Mouse (Mus musculus): ENCODE measurements around the gene Abr. TPM values are rescaled to one million over a fixed set of nuclear protein-coding genes. Genes with fewer than 3 reads are reported as not detected.

Gene Abr
- polyA plus RNA-seq, 1 experiment = 170 TPM

DNA sequence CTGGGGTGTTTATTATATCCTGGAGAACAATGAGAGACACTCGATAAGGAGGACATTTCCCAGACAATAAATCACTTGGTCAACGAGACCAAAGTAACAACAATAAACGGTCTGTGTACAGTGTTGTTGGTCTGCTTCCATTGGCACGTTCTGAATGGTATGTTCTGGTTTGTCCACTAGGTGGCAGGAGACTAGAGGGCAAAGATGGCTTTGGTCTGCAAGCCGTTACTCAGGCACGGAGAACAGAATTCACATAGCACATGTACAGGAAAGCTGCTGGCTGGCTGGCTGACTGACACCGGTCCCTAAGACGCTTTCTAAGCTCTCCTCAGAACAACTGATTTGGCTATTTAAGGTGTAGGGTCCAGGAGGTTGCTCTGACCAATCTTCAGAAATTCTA lies 97.2 kb downstream of the Abr start:
- peak; percentile 72 to 76 for DNase-seq
- WGBS = 3% methylated on average over 8 of the region's 8 CpGs
- H3K27ac ChIP-seq (ENCODE audit: insufficient read depth, low read length) = no peak overlapping the region

DNA sequence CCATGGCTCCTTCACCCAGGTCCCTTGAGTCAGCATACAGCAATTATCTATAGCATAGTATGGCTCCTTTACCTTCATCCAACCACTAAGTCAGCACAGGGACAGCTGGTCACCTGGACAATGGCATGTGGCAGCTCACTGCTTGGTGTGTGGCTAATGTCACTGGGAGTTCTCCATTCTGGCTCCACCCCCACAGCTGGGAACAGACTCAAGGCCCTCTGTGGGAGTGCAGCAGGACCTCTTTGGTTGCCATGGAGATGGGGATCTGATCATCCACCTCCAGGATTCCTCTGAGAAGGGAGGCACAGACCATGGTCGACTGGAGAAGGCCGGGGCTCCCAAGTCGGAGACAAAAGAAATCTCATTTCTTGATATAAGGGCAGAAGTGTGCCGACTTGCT lies 98.8 kb downstream of the Abr start:
- Histone ChIP-seq H3K4me1 (ENCODE audit: control insufficient read depth, insufficient read depth, low read length) (no peaks in the 10 kb centered on the region), H3K4me3 (replicated peaks; ENCODE audit: insufficient read depth, low read depth, low read length) (no peak overlapping the region), H3K27ac (ENCODE audit: insufficient read depth, low read length) (no peak overlapping the region), H3K27me3 (ENCODE audit: control insufficient read depth, insufficient read depth, low read length) (no peaks in the 10 kb centered on the region; the same call in 1 of the 2 replicates)
- no peak for DNase-seq
- 57% methylated on average over 4 of the region's 4 CpGs for WGBS
- TF ChIP-seq CTCF (IDR thresholded peaks at IDR 0.05; ENCODE audit: borderline replicate concordance, insufficient read depth, low read depth, low read length) (no peak), POLR2A (IDR thresholded peaks at IDR 0.05; ENCODE audit: borderline replicate concordance, insufficient read depth, low read length) (no peak)

More for the DNA sequence above, 97.2 kb downstream of the Abr start:
- H3K4me3 ChIP-seq (replicated peaks; ENCODE audit: insufficient read depth, low read depth, low read length) = no peak overlapping the region
- H3K4me1 ChIP-seq (ENCODE audit: control insufficient read depth, insufficient read depth, low read length) = peaks cover 7% of the 10 kb centered on the region
- TF ChIP-seq CTCF (IDR thresholded peaks at IDR 0.05; ENCODE audit: borderline replicate concordance, insufficient read depth, low read depth, low read length) = peak; percentile 88
- TF ChIP-seq POLR2A (IDR thresholded peaks at IDR 0.05; ENCODE audit: borderline replicate concordance, insufficient read depth, low read length) = no peak
- H3K27me3 ChIP-seq (ENCODE audit: control insufficient read depth, insufficient read depth, low read length) = no peaks in the 10 kb centered on the region; the same call in 1 of the 2 replicates

DNA sequence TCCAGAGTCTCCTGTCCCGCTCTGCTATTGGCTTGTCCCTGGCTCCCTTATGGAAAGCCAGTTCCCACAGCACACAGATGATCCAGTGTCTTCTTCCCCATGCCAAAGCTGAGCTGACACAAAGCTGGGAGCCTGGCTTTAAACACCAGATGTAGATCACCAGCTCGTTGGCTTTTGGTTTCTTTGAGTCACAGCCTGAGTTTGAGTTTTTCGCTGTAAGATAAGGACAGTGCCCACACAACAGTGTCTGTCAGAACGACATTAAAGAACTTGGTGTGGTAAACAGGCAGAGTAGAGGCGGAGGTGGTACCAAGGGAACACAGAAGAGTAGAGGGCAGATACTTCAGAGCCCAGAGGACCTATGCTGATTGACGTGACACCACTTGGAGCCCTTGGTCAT lies 101.2 kb downstream of the Abr start:
- no peak overlapping the region for H3K4me3 ChIP-seq (replicated peaks; ENCODE audit: insufficient read depth, low read depth, low read length)
- H3K27me3 ChIP-seq (ENCODE audit: control insufficient read depth, insufficient read depth, low read length) = no peaks in the 10 kb centered on the region
- WGBS = 89% methylated on average over 6 of the region's 6 CpGs
- no peaks in the 10 kb centered on the region for H3K4me1 ChIP-seq (ENCODE audit: control insufficient read depth, insufficient read depth, low read length)
- no peak for DNase-seq
- H3K27ac ChIP-seq (ENCODE audit: insufficient read depth, low read length) = no peak overlapping the region
- TF ChIP-seq POLR2A (IDR thresholded peaks at IDR 0.05; ENCODE audit: borderline replicate concordance, insufficient read depth, low read length) (no peak), CTCF (IDR thresholded peaks at IDR 0.05; ENCODE audit: borderline replicate concordance, insufficient read depth, low read depth, low read length) (no peak)

DNA sequence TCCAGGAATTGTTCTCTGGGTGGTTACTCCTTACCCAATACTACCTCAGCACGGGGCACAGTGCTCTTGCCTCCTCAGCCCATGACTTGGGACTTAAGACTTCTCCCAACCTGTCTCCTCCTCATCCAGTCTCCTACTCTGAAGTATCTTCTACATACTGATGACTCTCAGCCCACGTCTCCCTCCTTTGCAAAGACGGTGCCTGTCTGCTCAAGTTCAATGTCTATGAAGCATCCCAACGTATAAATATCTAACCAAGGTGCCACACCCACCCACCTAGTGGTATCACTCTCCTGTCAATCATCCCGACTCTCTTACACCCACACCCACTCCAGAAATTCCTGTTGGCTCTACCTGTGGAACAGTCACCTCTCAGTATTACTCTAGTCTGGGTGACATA lies 103.5 kb downstream of the Abr start:
- no peak for DNase-seq
- Histone ChIP-seq H3K4me1 (ENCODE audit: control insufficient read depth, insufficient read depth, low read length) (0 out of 2 replicates have a peak, but pooled peaks cover 2% of the 10 kb centered on the region), H3K27ac (ENCODE audit: insufficient read depth, low read length) (no peak overlapping the region), H3K4me3 (replicated peaks; ENCODE audit: insufficient read depth, low read depth, low read length) (no peak overlapping the region), H3K27me3 (ENCODE audit: control insufficient read depth, insufficient read depth, low read length) (no peaks in the 10 kb centered on the region)
- WGBS = 93% methylated on average over 5 of the region's 5 CpGs
- TF ChIP-seq CTCF (IDR thresholded peaks at IDR 0.05; ENCODE audit: borderline replicate concordance, insufficient read depth, low read depth, low read length) = no peak
- no peak for TF ChIP-seq POLR2A (IDR thresholded peaks at IDR 0.05; ENCODE audit: borderline replicate concordance, insufficient read depth, low read length)

- Histone ChIP-seq H3K4me3 (replicated peaks; ENCODE audit: insufficient read depth, low read depth, low read length) (no peak overlapping the region), H3K27ac (ENCODE audit: insufficient read depth, low read length) (no peak overlapping the region), H3K27me3 (ENCODE audit: control insufficient read depth, insufficient read depth, low read length) (no peaks in the 10 kb centered on the region; the same call in 1 of the 2 replicates), H3K4me1 (ENCODE audit: control insufficient read depth, insufficient read depth, low read length) (0 out of 2 replicates have a peak, but pooled peaks cover 2% of the 10 kb centered on the region)
- no peak for DNase-seq
- 94% methylated on average over 4 of the region's 4 CpGs for WGBS
- TF ChIP-seq CTCF (IDR thresholded peaks at IDR 0.05; ENCODE audit: borderline replicate concordance, insufficient read depth, low read depth, low read length) (no peak), POLR2A (IDR thresholded peaks at IDR 0.05; ENCODE audit: borderline replicate concordance, insufficient read depth, low read length) (no peak)
Measured at GRCm38 (mm10) chr11:76518125-76518524, 104.0 kb downstream of the Abr start.

GRCm38 (mm10) chr11:76516951-76517350 lies 105.2 kb downstream of the Abr start:
- no peaks in the 10 kb centered on the region; the same call in 1 of the 2 replicates for H3K27me3 ChIP-seq (ENCODE audit: control insufficient read depth, insufficient read depth, low read length)
- TF ChIP-seq POLR2A (IDR thresholded peaks at IDR 0.05; ENCODE audit: borderline replicate concordance, insufficient read depth, low read length) (no peak), CTCF (IDR thresholded peaks at IDR 0.05; ENCODE audit: borderline replicate concordance, insufficient read depth, low read depth, low read length) (no peak)
- no peak for DNase-seq
- no peak overlapping the region for H3K27ac ChIP-seq (ENCODE audit: insufficient read depth, low read length)
- WGBS = 90% methylated on average over 3 of the region's 3 CpGs
- H3K4me3 ChIP-seq (replicated peaks; ENCODE audit: insufficient read depth, low read depth, low read length) = no peak overlapping the region
- H3K4me1 ChIP-seq (ENCODE audit: control insufficient read depth, insufficient read depth, low read length) = 0 out of 2 replicates have a peak, but pooled peaks cover 2% of the 10 kb centered on the region

DNA sequence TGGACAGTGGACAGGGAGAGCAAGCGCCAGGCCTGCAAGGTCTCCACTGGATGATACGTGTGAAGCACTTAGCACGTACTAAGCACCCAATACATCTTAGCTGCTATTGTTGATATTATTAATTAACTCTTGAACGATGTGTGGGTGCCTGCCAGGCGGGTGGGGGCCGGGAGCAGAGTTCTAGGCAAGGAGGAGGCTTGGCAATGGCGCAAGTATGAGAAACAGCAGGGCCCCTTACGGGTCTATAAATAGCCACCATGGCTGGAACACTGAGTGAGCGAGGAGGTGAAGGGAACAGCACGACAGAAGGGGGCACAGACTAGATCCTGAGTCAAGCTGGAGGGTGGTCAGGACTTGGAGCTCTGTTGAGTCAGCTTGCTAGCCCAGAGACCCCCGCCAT lies 107.0 kb downstream of the Abr start:
- no peaks in the 10 kb centered on the region; the same call in 1 of the 2 replicates for H3K27me3 ChIP-seq (ENCODE audit: control insufficient read depth, insufficient read depth, low read length)
- WGBS = 44% methylated on average over 11 of the region's 11 CpGs
- no peak for DNase-seq
- H3K4me3 ChIP-seq (replicated peaks; ENCODE audit: insufficient read depth, low read depth, low read length) = no peak overlapping the region
- H3K4me1 ChIP-seq (ENCODE audit: control insufficient read depth, insufficient read depth, low read length) = peaks cover 11% of the 10 kb centered on the region
- no peak overlapping the region for H3K27ac ChIP-seq (ENCODE audit: insufficient read depth, low read length)
- no peak for TF ChIP-seq CTCF (IDR thresholded peaks at IDR 0.05; ENCODE audit: borderline replicate concordance, insufficient read depth, low read depth, low read length)
- TF ChIP-seq POLR2A (IDR thresholded peaks at IDR 0.05; ENCODE audit: borderline replicate concordance, insufficient read depth, low read length) = no peak

GRCm38 (mm10) chr11:76510977-76511376 lies 111.1 kb downstream of the Abr start:
- Histone ChIP-seq H3K27ac (ENCODE audit: insufficient read depth, low read length) (no peak overlapping the region), H3K27me3 (ENCODE audit: control insufficient read depth, insufficient read depth, low read length) (no peaks in the 10 kb centered on the region; the same call in 1 of the 2 replicates), H3K4me3 (replicated peaks; ENCODE audit: insufficient read depth, low read depth, low read length) (no peak overlapping the region), H3K4me1 (ENCODE audit: control insufficient read depth, insufficient read depth, low read length) (peaks cover 15% of the 10 kb centered on the region)
- WGBS = 50% methylated on average over 4 of the region's 4 CpGs
- TF ChIP-seq CTCF (IDR thresholded peaks at IDR 0.05; ENCODE audit: borderline replicate concordance, insufficient read depth, low read depth, low read length) = no peak
- TF ChIP-seq POLR2A (IDR thresholded peaks at IDR 0.05; ENCODE audit: borderline replicate concordance, insufficient read depth, low read length) = no peak
- no peak for DNase-seq

Data from cerebellum, adult 2 months (tissue).